Mouse (Mus musculus): ENCODE measurements around the gene Ldhc.
"Not testable (repeated sequence)": the region's sequence is repeated elsewhere in the genome, so short reads cannot be mapped to it uniquely, and the experiment has no call there.

Ldhc gene

GRCm38 (mm10) chr7:46860996-46861395, at the start of gene Ldhc:
TSS of gene Ldhc (plus strand) at chr7:46861203.
- DNase-seq (ENCODE audit: low spot score in 2 of 2) = no peak

GRCm38 (mm10) chr7:46814012-46814411, 47.0 kb upstream of the Ldhc start:
- no peak for DNase-seq (ENCODE audit: low spot score in 2 of 2)

- DNase-seq (ENCODE audit: low spot score in 2 of 2) = not testable (repeated sequence)
Measured at GRCm38 (mm10) chr7:46820876-46821632, 39.9 kb upstream of the Ldhc start.

- no peak for DNase-seq (ENCODE audit: low spot score in 2 of 2)
Measured at GRCm38 (mm10) chr7:46827046-46827802, 33.8 kb upstream of the Ldhc start.

- no peak for DNase-seq (ENCODE audit: low spot score in 2 of 2)
Measured at GRCm38 (mm10) chr7:46827803-46828184, 33.2 kb upstream of the Ldhc start.

- DNase-seq (ENCODE audit: low spot score in 2 of 2) = no peak
Measured at GRCm38 (mm10) chr7:46829911-46830310, 31.1 kb upstream of the Ldhc start.

- DNase-seq (ENCODE audit: low spot score in 2 of 2) = no peak
Measured at GRCm38 (mm10) chr7:46830799-46831590, 30.0 kb upstream of the Ldhc start.

GRCm38 (mm10) chr7:46831693-46832092, 29.3 kb upstream of the Ldhc start:
- DNase-seq (ENCODE audit: low spot score in 2 of 2) = no peak

- not testable (repeated sequence) for DNase-seq (ENCODE audit: low spot score in 2 of 2)
Measured at GRCm38 (mm10) chr7:46832112-46832810, 28.7 kb upstream of the Ldhc start.

- DNase-seq (ENCODE audit: low spot score in 2 of 2) = no peak
Measured at GRCm38 (mm10) chr7:46833266-46833665, 27.7 kb upstream of the Ldhc start.

- DNase-seq (ENCODE audit: low spot score in 2 of 2) = no peak
Measured at GRCm38 (mm10) chr7:46833670-46834255, 27.2 kb upstream of the Ldhc start.

- no peak for DNase-seq (ENCODE audit: low spot score in 2 of 2)
Measured at GRCm38 (mm10) chr7:46834994-46835610, 25.9 kb upstream of the Ldhc start.

GRCm38 (mm10) chr7:46836357-46836756, 24.6 kb upstream of the Ldhc start:
- DNase-seq (ENCODE audit: low spot score in 2 of 2) = no peak

GRCm38 (mm10) chr7:46837073-46837472, 23.9 kb upstream of the Ldhc start:
- no peak for DNase-seq (ENCODE audit: low spot score in 2 of 2)

- peak; percentile 67 to 78 for DNase-seq (ENCODE audit: low spot score in 2 of 2)
Measured at GRCm38 (mm10) chr7:46838104-46838671, 22.8 kb upstream of the Ldhc start.

- peak; percentile 90 to 96 for DNase-seq (ENCODE audit: low spot score in 2 of 2)
Measured at GRCm38 (mm10) chr7:46838891-46839302, 22.1 kb upstream of the Ldhc start.

- no peak for DNase-seq (ENCODE audit: low spot score in 2 of 2)
Measured at GRCm38 (mm10) chr7:46839446-46839845, 21.6 kb upstream of the Ldhc start.

- no peak for DNase-seq (ENCODE audit: low spot score in 2 of 2)
Measured at GRCm38 (mm10) chr7:46839861-46840260, 21.1 kb upstream of the Ldhc start.

- DNase-seq (ENCODE audit: low spot score in 2 of 2) = no peak
Measured at GRCm38 (mm10) chr7:46840326-46840725, 20.7 kb upstream of the Ldhc start.

GRCm38 (mm10) chr7:46840787-46841525, 20.0 kb upstream of the Ldhc start, which contains the start of gene Ldha:
TSS of gene Ldha (plus strand) at chr7:46841475.
- DNase-seq (ENCODE audit: low spot score in 2 of 2) = no peak

All from right cerebral cortex, postnatal 10 days (tissue).